21 mouse cellular contexts compared by ENCODE assay signal in genomic region chr12:9954178-9954888, GRCm38 (mm10).
"Had no signal": no experiment of that assay in that cellular context is flagged by ENCODE, and none has a peak within 500 bp of the region (broad histone marks: within the 10 kb centered on the region; RNA-seq: fewer than 3 reads in every experiment).

No protein-coding gene starts in this region.

- H3K4me1 ChIP-seq: limb, embryonic 10.5 days; limb, embryonic 13.5 days; liver, embryonic 12.5 days; liver, embryonic 15.5 days; lung, embryonic 15.5 days; midbrain, embryonic 13.5 days; neural tube, embryonic 12.5 days; neural tube, embryonic 15.5 days had no signal

- H3K4me2 ChIP-seq: limb, embryonic 13.5 days; liver, embryonic 12.5 days; liver, embryonic 15.5 days; lung, embryonic 15.5 days; midbrain, embryonic 13.5 days; neural tube, embryonic 12.5 days; neural tube, embryonic 15.5 days had no signal

- H3K27me3 ChIP-seq: limb, embryonic 13.5 days; liver, embryonic 12.5 days; liver, embryonic 15.5 days; lung, embryonic 15.5 days; midbrain, embryonic 13.5 days; neural tube, embryonic 12.5 days; neural tube, embryonic 15.5 days had no signal

- H3K27ac ChIP-seq: hindbrain, postnatal 0 days; kidney, postnatal 0 days; limb, embryonic 10.5 days; limb, embryonic 13.5 days; liver, embryonic 12.5 days; liver, embryonic 15.5 days; lung, embryonic 15.5 days; midbrain, embryonic 13.5 days; neural tube, embryonic 12.5 days; neural tube, embryonic 15.5 days had no signal

- DNase-seq: kidney, adult 2 months; kidney, postnatal 25 days; liver; lung, adult 18-20 months; lung, postnatal 10 days; lung, postnatal 4 days; retina, postnatal 1 day; right cerebral cortex, postnatal 25 days; thymus, adult 18-20 months; thymus, postnatal 36 days had no signal

- H3K9me3 ChIP-seq: limb, embryonic 10.5 days; limb, embryonic 13.5 days; liver, embryonic 12.5 days; liver, embryonic 15.5 days; lung, embryonic 15.5 days; midbrain, embryonic 13.5 days; neural tube, embryonic 12.5 days; neural tube, embryonic 15.5 days had no signal

- H3K4me3 ChIP-seq: limb, embryonic 10.5 days; limb, embryonic 13.5 days; liver, embryonic 12.5 days; liver, embryonic 15.5 days; lung, embryonic 15.5 days; midbrain, embryonic 13.5 days; neural tube, embryonic 12.5 days; neural tube, embryonic 15.5 days had no signal

- H3K36me3 ChIP-seq: limb, embryonic 10.5 days; limb, embryonic 13.5 days; liver, embryonic 12.5 days; liver, embryonic 15.5 days; lung, embryonic 15.5 days; midbrain, embryonic 13.5 days; neural tube, embryonic 12.5 days; neural tube, embryonic 15.5 days had no signal

- ATAC-seq: hindbrain, postnatal 0 days; inflammation-experienced regulatory T-cells, adult 6 months; liver, embryonic 12.5 days; midbrain, embryonic 13.5 days had no signal

- H3K9ac ChIP-seq: limb, embryonic 13.5 days; liver, embryonic 12.5 days; liver, embryonic 15.5 days; lung, embryonic 15.5 days; midbrain, embryonic 13.5 days; neural tube, embryonic 12.5 days; neural tube, embryonic 15.5 days had no signal
